8 mouse cellular contexts compared by ENCODE assay signal in the genomic region with DNA sequence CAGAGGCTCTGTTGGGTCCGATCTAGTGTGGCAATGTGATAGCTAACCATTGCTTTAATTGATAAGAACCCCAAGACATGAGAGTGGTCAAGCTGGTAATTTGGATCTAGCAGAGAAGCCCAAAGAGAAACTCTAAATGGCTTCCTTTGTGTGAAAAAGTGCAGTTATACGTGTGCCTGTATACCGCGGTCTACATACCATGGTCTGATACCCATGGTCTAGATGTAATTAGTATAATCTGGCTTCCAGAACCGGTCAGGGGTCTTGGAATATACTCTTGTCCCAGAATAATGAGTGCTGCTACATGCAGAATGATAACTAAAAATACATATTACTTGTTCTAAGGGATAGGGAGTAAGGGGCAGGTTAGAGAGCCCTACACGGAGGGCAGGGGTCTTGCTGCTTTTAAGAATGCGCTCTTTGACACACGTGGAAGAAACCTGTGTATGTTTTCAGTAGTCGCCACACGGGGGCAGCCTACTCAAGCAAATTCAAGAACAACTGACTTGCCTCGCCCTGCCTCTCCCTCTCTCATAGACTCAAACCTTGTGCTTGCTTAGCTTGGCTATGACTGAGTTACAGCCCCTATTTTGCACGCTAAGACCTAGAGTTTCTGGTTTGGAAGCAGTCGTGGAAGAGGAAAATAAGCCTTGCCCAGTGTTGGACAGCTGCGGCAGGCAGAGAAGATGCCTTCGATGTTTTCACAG. TPM values are rescaled to one million over a fixed set of nuclear protein-coding genes. Genes with fewer than 3 reads are reported as not detected.
DNase-seq lines count a peak whose midpoint lies in the region; ATAC-seq and TF ChIP-seq lines count a peak whose summit lies in the region.

No protein-coding gene starts in this region.

- DNase-seq in ES-E14 (ENCODE audit: low read depth, low spot score) = peak; percentile 63
- DNase-seq in c-Kit-positive CD71-positive TER-119-positive erythroid progenitor cells, embryonic 14.5 days (ENCODE audit: low spot score) = peak; percentile 69
- peak; percentile 44 to 64 for DNase-seq in layer of hippocampus, adult 8-10 months (ENCODE audit: low spot score in 2 of 2)
- peak; percentile 91 for DNase-seq in lung, embryonic 14.5 days
- DNase-seq in ovary, postnatal 14 days (ENCODE audit: low spot score) = peak; percentile 57
- peak; percentile 81 for DNase-seq in thymus, postnatal 0 days (ENCODE audit: low spot score)

- no peaks in the 10 kb centered on the region for H3K27me3 ChIP-seq in forebrain, embryonic 13.5 days
- H3K27me3 ChIP-seq in lung, embryonic 14.5 days (ENCODE audit: insufficient read depth, low read length) = no peaks in the 10 kb centered on the region

- H3K4me2 ChIP-seq in forebrain, embryonic 13.5 days = no peak overlapping the region
- no peak overlapping the region for H3K4me2 ChIP-seq in lung, embryonic 14.5 days

- no peak overlapping the region for H3K9ac ChIP-seq in ES-E14 (ENCODE audit: insufficient read depth, low read depth, low read length, poor library complexity, severe bottlenecking)
- H3K9ac ChIP-seq in forebrain, embryonic 13.5 days = no peak overlapping the region
- H3K9ac ChIP-seq in lung, embryonic 14.5 days = no peak overlapping the region

- TF ChIP-seq CTCF in lung, embryonic 14.5 days (IDR thresholded peaks at IDR 0.05; ENCODE audit: low read depth) = peak; percentile 84

- 55% methylated on average over 15 of the region's 15 CpGs for WGBS in forebrain, embryonic 13.5 days
- WGBS in lung, embryonic 14.5 days = 52% methylated on average over 15 of the region's 15 CpGs

- H3K9me3 ChIP-seq in ES-E14 (ENCODE audit: control insufficient read depth, insufficient read depth, low read depth, low read length) = no peaks in the 10 kb centered on the region
- no peaks in the 10 kb centered on the region for H3K9me3 ChIP-seq in forebrain, embryonic 13.5 days (replicated peaks)
- H3K9me3 ChIP-seq in lung, embryonic 14.5 days (ENCODE audit: low read depth, low read length) = no peaks in the 10 kb centered on the region

- H3K27ac ChIP-seq in ES-E14 (ENCODE audit: insufficient read depth, low read depth, low read length, poor library complexity, severe bottlenecking) = no peak overlapping the region
- no peak overlapping the region for H3K27ac ChIP-seq in forebrain, embryonic 13.5 days
- no peak overlapping the region for H3K27ac ChIP-seq in lung, embryonic 14.5 days (ENCODE audit: low read depth)

- peak; percentile 84 for ATAC-seq in forebrain, embryonic 13.5 days
- peak; percentile 70 to 80 for ATAC-seq in hematopoietic stem cell, adult 5-6 weeks (replicated peaks in 1 of 2; ENCODE audit: insufficient read depth in 1 of 2, low FRiP score in 2 of 2, low TSS enrichment in 1 of 2, low read depth in 1 of 2, poor library complexity in 2 of 2, severe bottlenecking in 2 of 2)
- peak; percentile 79 for ATAC-seq in lung, embryonic 14.5 days (ENCODE audit: insufficient read depth)

- in situ Hi-C loops in ES-E14 (cut with MboI; ENCODE audit: low sequenced_read_pairs in 2 of 2, unreplicated experiment in 2 of 2) = no loop called here

- no peak overlapping the region for H3K4me3 ChIP-seq in ES-E14 (ENCODE audit: insufficient read depth in 1 of 2, low read depth in 1 of 2, low read length in 2 of 2, poor library complexity in 1 of 2, severe bottlenecking in 1 of 2)
- no peak overlapping the region for H3K4me3 ChIP-seq in forebrain, embryonic 13.5 days
- H3K4me3 ChIP-seq in lung, embryonic 14.5 days (ENCODE audit: low read depth, low read length) = no peak overlapping the region

- peaks cover 39% of the 10 kb centered on the region for H3K36me3 ChIP-seq in ES-E14 (ENCODE audit: control insufficient read depth, insufficient read depth, low read length, poor library complexity, severe bottlenecking)
- H3K36me3 ChIP-seq in forebrain, embryonic 13.5 days (ENCODE audit: poor library complexity, severe bottlenecking) = peaks cover 9% of the 10 kb centered on the region; the same call in 1 of the 2 replicates
- peaks cover 36% of the 10 kb centered on the region for H3K36me3 ChIP-seq in lung, embryonic 14.5 days (ENCODE audit: insufficient read depth)

- no peaks in the 10 kb centered on the region for H3K4me1 ChIP-seq in ES-E14 (ENCODE audit: control insufficient read depth in 2 of 2, insufficient read depth in 2 of 2, low read length in 2 of 2, poor library complexity in 1 of 2)
- H3K4me1 ChIP-seq in forebrain, embryonic 13.5 days = no peaks in the 10 kb centered on the region
- no peaks in the 10 kb centered on the region for H3K4me1 ChIP-seq in lung, embryonic 14.5 days (ENCODE audit: insufficient read depth)

TF ChIP-seq in ES-E14, 5 proteins besides CTCF, POLR2A, EP300 and RAD21:
- TF ChIP-seq MAFK (IDR thresholded peaks at IDR 0.05; ENCODE audit: insufficient read depth, low read depth, low read length) (no peak), ZC3H11A (IDR thresholded peaks at IDR 0.05; ENCODE audit: borderline replicate concordance, low read depth, low read length) (peak; percentile 84; the same call in 1 of the 2 replicates)

RNA-seq across cellular contexts. Expression of a gene that starts 23.4 kb away (rescaled TPM):
- 48.5 and 67.0 TPM in 2 replicates for total RNA-seq in ES-E14 (2012; rRNA removed)
- polyA plus RNA-seq in forebrain, embryonic 13.5 days (2015; fragmentation: Nextera tagmentation; extraction: Ambion mirVana) = 5.2 and 6.4 TPM in 2 replicates
- 82.6 and 102 TPM in 2 replicates for total RNA-seq in hematopoietic stem cell, adult 5-6 weeks (2017)
- total RNA-seq in layer of hippocampus, adult 8-10 months (2022) = 10 to 100 TPM in 3 of 4 experiments, 1 to 10 TPM in 1; 9.2 to 13.8 (median 11.7) TPM
- polyA plus RNA-seq in lung, embryonic 14.5 days (2014; fragmentation: Nextera tagmentation; extraction: Ambion mirVana) = 20.6 and 21.7 TPM in 2 replicates
- 17.4 and 18.4 TPM in 2 replicates for polyA plus RNA-seq in thymus, postnatal 0 days (2015; fragmentation: Nextera tagmentation; extraction: Ambion mirVana)
